In genomic region chr12:111041196-111041595, GRCm38 (mm10) we compare ENCODE assay signal across 8 mouse cellular contexts. TPM values are rescaled to one million over a fixed set of nuclear protein-coding genes. Genes with fewer than 3 reads are reported as not detected.
DNase-seq lines count a peak whose midpoint lies in the region; ATAC-seq lines count a peak whose summit lies in the region.

No protein-coding gene starts in this region.

- H3K9ac ChIP-seq in embryonic facial prominence, embryonic 12.5 days: no peak overlapping the region
- H3K9ac ChIP-seq in limb, embryonic 11.5 days (ENCODE audit: low read length): no peak overlapping the region
- no peak overlapping the region; the same call in 1 of the 2 replicates for H3K9ac ChIP-seq in midbrain, embryonic 13.5 days (replicated peaks)

- no peak for ATAC-seq in embryonic facial prominence, embryonic 12.5 days (ENCODE audit: insufficient number of reproducible peaks, insufficient read depth, low FRiP score, low TSS enrichment)
- ATAC-seq in limb, embryonic 11.5 days (ENCODE audit: insufficient number of reproducible peaks, low FRiP score, low TSS enrichment, low read depth): no peak
- ATAC-seq in midbrain, embryonic 13.5 days: no peak

- no peaks in the 10 kb centered on the region for H3K27me3 ChIP-seq in embryonic facial prominence, embryonic 12.5 days
- no peaks in the 10 kb centered on the region for H3K27me3 ChIP-seq in limb, embryonic 11.5 days (ENCODE audit: control insufficient read depth, insufficient read depth, low read length)
- no peaks in the 10 kb centered on the region for H3K27me3 ChIP-seq in midbrain, embryonic 13.5 days

- intact Hi-C loops in heart, postnatal 36 days (cut with DNase I): loop anchor here (2.0 kb wide), 1 partner anchor 48 kb away; no protein-coding TSS in a partner anchor

- H3K36me3 ChIP-seq in embryonic facial prominence, embryonic 12.5 days: peaks cover 12% of the 10 kb centered on the region; the same call in 1 of the 2 replicates
- peaks cover 3% of the 10 kb centered on the region; the same call in 1 of the 2 replicates for H3K36me3 ChIP-seq in limb, embryonic 11.5 days (ENCODE audit: control insufficient read depth, insufficient read depth, low read length)
- H3K36me3 ChIP-seq in midbrain, embryonic 13.5 days: peaks cover 10% of the 10 kb centered on the region

- no peaks in the 10 kb centered on the region for H3K9me3 ChIP-seq in embryonic facial prominence, embryonic 12.5 days
- no peaks in the 10 kb centered on the region for H3K9me3 ChIP-seq in limb, embryonic 11.5 days (ENCODE audit: control insufficient read depth, low read length)
- no peaks in the 10 kb centered on the region for H3K9me3 ChIP-seq in midbrain, embryonic 13.5 days

- no peak overlapping the region for H3K27ac ChIP-seq in embryonic facial prominence, embryonic 12.5 days
- H3K27ac ChIP-seq in limb, embryonic 11.5 days (replicated peaks; ENCODE audit: low read depth, low read length): no peak overlapping the region
- H3K27ac ChIP-seq in midbrain, embryonic 13.5 days: no peak overlapping the region

- peak overlapping the region; percentile 91 for H3K4me2 ChIP-seq in embryonic facial prominence, embryonic 12.5 days (replicated peaks)
- H3K4me2 ChIP-seq in limb, embryonic 11.5 days (ENCODE audit: low read depth, severe bottlenecking): peak overlapping the region; percentile 91; the same call in 1 of the 2 replicates
- peak overlapping the region; percentile 83 for H3K4me2 ChIP-seq in midbrain, embryonic 13.5 days (replicated peaks)

- WGBS in embryonic facial prominence, embryonic 12.5 days: 18% methylated on average over 4 of the region's 4 CpGs
- 52% methylated on average over 4 of the region's 4 CpGs for WGBS in limb, embryonic 11.5 days
- WGBS in midbrain, embryonic 13.5 days: 46% methylated on average over 4 of the region's 4 CpGs

- H3K4me1 ChIP-seq in embryonic facial prominence, embryonic 12.5 days: peaks cover 13% of the 10 kb centered on the region
- H3K4me1 ChIP-seq in limb, embryonic 11.5 days (ENCODE audit: control insufficient read depth, insufficient read depth, low read length): 0 out of 2 replicates have a peak, but pooled peaks cover 6% of the 10 kb centered on the region
- peaks cover 25% of the 10 kb centered on the region for H3K4me1 ChIP-seq in midbrain, embryonic 13.5 days (replicated peaks)

- H3K4me3 ChIP-seq in embryonic facial prominence, embryonic 12.5 days: peak overlapping the region; percentile 97
- H3K4me3 ChIP-seq in limb, embryonic 11.5 days (ENCODE audit: low read depth, low read length): 0 out of 2 replicates have a peak overlapping the region, but pooled peaks have one; percentile 98
- peak overlapping the region; percentile 97 for H3K4me3 ChIP-seq in midbrain, embryonic 13.5 days (replicated peaks)

- DNase-seq in urinary bladder, postnatal 14 days (ENCODE audit: low spot score): peak; percentile 26
- DNase-seq in urinary bladder, adult 18-20 months (ENCODE audit: low spot score in 2 of 2): no peak
- peak; percentile 18 to 32 for DNase-seq in heart, postnatal 36 days
- DNase-seq in limb, embryonic 11.5 days (ENCODE audit: low spot score): peak; percentile 57
- no peak for DNase-seq in right cerebral cortex, postnatal 4 days
- DNase-seq in layer of hippocampus, postnatal 14 days (ENCODE audit: low spot score in 2 of 2): no peak

RNA-seq across cellular contexts. Expression of gene Rcor1, which starts 2.0 kb away (rescaled TPM):
- polyA plus RNA-seq in embryonic facial prominence, embryonic 12.5 days (2016; fragmentation: Nextera tagmentation; extraction: Ambion mirVana): 13.0 TPM in 2 replicates
- total RNA-seq in heart, postnatal 36 days (2021): 10 to 100 TPM; 15.0 to 16.0 TPM
- 15.1 and 17.9 TPM in 2 replicates for polyA plus RNA-seq in limb, embryonic 11.5 days (2014; fragmentation: Nextera tagmentation; extraction: Ambion mirVana)
- 6.0 and 6.5 TPM in 2 replicates for polyA plus RNA-seq in midbrain, embryonic 13.5 days (2015; fragmentation: Nextera tagmentation; extraction: Ambion mirVana)
- total RNA-seq in layer of hippocampus, postnatal 14 days (2021): 10 to 100 TPM; 17.6 to 19.2 TPM

Comparison
In these comparisons a context has a peak if more than half of its experiments do, and no peak if none do; other contexts are left out.
1. DNase-seq: peak in urinary bladder, postnatal 14 days (single experiment), heart, postnatal 36 days (2 of 2) and limb, embryonic 11.5 days (single experiment); none in urinary bladder, adult 18-20 months (0 of 2), right cerebral cortex, postnatal 4 days (single experiment) and layer of hippocampus, postnatal 14 days (0 of 2).
2. Peak in every context shown above with its lines, with median percentiles within 50 percentile points of each other: H3K4me2 ChIP-seq and H3K4me3 ChIP-seq.